Mouse (Mus musculus) granulocyte monocyte progenitor cell, adult 5-6 weeks (primary cell): Measurements from ENCODE around the gene Itpkb. TPM values are rescaled to one million over a fixed set of nuclear protein-coding genes. Genes with fewer than 3 reads are reported as not detected.
"Not testable (repeated sequence)": the region's sequence is repeated elsewhere in the genome, so short reads cannot be mapped to it uniquely, and the experiment has no call there.

Experiments used
- ATAC-seq: replicated peaks from 2 replicates; pipeline ENCODE4 v1.8.0; 2016; ENCODE audit warnings: mild to moderate bottlenecking, moderate TSS enrichment, inconsistent platforms; ENCODE audit not compliant: poor library complexity, severe bottlenecking
- total RNA-seq, 2 experiments: library from RNA; stranded (forward) in 1 of 2; stranded (reverse) in 1 of 2; fragments of 200-712, 200-1000 nt in 1 of 2; fragments of >200 nt in 1 of 2; fragmentation: Nextera tagmentation in 1 of 2; gene quantifications; 2 replicates each; pipeline ENCODE4 v1.2.3; 2014 to 2017

Gene Itpkb
- total RNA-seq, 2 experiments from 2014 or later, result 13.3 to 18.7 TPM

DNA sequence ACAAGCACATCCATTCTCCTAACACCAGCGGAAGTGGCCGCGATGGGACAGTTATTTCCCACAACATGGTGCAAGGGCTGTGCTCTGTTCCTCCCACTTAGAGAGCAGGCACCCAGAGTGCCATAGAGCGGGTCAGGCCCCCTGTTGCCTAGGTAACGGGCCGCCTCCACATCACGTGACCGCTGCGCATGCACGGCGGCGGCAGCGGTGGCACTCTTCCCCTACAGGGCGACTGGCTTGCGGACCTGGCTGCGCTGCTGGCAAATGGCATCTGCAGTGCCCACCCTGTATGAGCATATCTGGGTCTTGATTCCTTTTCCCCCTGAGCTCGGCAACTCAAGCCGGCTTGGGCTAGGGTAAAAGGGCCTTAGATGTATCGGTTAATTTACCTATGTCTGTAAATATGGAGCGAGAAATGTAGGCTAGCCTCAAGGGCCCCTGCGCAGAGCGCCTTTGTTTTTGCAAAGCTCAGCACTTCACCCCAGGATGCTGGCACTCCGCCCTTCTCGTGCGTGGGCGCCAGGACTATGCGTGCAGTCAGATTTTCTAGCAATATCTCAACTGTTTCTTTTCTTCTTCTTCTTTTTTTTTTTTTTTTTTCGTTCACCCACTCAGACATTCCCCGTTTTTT, 35.0 kb downstream of the Itpkb start:
- peak; percentile 87 for ATAC-seq

- peak; percentile 53 for ATAC-seq
Observed at GRCm38 (mm10) chr1:180365983-180366811, 35.9 kb downstream of the Itpkb start.

GRCm38 (mm10) chr1:180367045-180367619, 36.8 kb downstream of the Itpkb start:
- ATAC-seq, result no peak

- ATAC-seq, result no peak
Observed at GRCm38 (mm10) chr1:180367626-180368025, 37.3 kb downstream of the Itpkb start.

GRCm38 (mm10) chr1:180368112-180368511, 37.8 kb downstream of the Itpkb start:
- ATAC-seq, result no peak

DNA sequence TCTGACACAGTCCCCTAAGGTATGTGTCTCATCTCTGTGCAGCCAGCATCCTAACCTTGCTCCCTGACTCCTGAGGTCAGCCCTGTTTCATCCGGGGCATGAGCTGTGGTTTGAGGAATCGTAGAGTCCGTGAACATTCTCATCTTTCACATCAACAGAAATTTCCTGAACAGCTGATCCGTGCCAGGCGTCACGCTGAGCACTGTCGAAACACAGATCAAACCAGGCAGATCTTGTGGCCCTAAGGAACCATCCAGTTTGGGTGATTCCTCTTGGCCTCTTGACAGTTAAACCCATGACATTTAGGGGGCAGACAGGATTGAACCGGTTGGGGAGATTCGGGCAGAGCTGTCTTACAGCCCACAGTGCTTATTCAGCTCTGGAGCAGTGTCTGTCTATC, 38.4 kb downstream of the Itpkb start:
- ATAC-seq, result no peak

- no peak for ATAC-seq
Observed at GRCm38 (mm10) chr1:180370858-180371652, 40.8 kb downstream of the Itpkb start.

DNA sequence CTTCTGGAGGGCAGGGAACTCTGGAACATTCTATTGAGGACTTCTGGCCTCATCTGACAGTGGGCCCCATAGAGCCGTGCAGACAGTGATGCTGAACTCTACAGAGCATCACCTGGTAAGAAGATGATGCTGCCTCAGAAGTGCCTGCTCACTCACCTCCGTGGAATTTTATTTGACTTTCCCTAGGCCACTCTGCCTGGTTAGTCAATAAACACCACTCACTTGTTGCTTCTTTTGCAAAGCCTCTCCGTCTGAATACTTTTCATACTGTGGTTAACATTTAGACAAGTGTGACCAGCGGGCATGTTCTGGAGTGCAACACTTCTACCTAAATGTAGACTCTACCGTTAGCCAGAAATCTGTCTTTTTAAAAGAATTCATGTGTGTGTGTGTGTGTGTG, 42.0 kb downstream of the Itpkb start:
- ATAC-seq, result not testable (repeated sequence)

DNA sequence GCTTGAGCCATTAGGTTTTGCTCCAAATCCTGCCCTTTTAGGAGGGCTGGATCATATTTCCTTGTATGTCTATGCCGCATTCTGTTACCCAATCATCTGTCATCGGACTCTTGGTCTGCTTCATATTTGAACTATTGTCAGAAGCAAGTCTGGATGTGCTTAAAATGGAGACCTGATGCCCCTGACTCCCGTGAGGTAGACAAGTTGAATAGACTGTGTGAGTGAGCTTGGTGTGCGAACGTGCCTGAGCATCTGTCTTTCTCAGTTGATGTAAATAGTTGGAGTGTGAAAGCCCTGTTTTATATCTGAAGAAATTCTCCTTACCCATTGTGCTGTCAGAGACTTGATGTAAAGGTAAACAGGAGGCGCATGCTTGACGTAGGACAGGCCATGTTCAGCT, 46.3 kb downstream of the Itpkb start:
- ATAC-seq, result no peak

DNA sequence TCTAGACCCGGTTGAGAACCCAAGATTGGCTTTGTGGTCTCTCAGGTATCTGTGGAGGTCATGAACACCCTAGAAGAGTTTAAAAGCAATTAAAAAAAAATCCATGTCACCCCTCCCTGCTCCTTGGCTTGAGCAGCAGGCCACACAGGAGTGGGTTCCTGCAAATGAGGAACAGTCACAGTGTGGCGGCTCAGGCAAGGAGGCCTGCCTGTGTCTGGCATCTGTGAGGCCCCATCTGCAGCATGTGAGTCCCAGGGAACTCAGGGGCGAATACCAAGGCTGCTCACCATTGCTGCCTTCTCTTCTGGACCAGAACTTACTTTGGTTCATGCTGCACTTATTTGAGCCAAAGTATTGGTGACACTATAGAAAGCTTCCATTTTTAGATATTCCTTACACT, 49.3 kb downstream of the Itpkb start:
- peak; percentile 74 for ATAC-seq

GRCm38 (mm10) chr1:180382358-180382757, 52.1 kb downstream of the Itpkb start:
- ATAC-seq, result no peak

DNA sequence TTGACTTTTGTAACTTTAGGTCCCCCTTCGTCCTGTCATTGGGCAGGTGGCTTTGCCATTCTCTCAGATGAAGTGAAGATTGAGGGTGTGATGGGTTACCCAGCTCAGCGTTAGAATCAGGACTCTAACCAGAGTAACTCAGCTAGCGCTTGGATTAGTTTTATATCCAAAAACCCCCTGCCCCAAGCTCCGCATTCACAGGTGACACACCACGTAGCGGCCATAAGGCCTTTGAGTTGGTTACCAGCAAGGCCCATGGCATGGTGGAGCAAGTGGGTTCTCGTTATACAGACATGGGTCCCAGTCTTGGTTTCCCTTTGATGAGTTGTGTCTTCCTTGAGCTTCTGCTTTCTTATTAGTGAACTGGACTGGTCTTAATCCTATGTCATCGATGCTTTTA, 53.6 kb downstream of the Itpkb start:
- no peak for ATAC-seq

GRCm38 (mm10) chr1:180384486-180384885, 54.2 kb downstream of the Itpkb start:
- ATAC-seq, result no peak

DNA sequence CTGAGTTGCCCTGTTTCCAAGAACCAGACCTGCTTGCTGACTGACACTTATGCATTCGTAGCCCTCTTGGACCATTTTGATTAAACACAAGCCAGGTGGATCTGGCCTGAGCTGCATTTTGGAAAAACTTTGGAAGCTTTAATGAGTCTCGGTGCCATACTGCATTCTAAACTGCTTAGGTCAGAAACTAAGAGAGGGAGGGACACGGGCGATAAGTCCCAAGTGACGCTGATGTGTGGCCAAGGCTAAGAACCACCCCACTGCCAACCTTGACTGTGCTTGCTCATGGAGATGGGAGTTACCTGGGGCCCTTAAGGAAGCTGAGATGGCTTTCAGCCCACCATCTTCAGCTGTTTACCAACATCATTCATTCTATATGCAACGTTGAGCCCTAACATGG, 55.0 kb downstream of the Itpkb start:
- no peak for ATAC-seq

- peak; percentile 96 for ATAC-seq
Observed at GRCm38 (mm10) chr1:180386951-180387749, 56.9 kb downstream of the Itpkb start.

GRCm38 (mm10) chr1:180387750-180388480, 57.6 kb downstream of the Itpkb start:
- ATAC-seq, result no peak

GRCm38 (mm10) chr1:180388481-180388880, 58.2 kb downstream of the Itpkb start:
- ATAC-seq, result no peak

- ATAC-seq, result not testable (repeated sequence)
Observed at GRCm38 (mm10) chr1:180389213-180389760, 59.0 kb downstream of the Itpkb start.

GRCm38 (mm10) chr1:180390321-180390731, 60.0 kb downstream of the Itpkb start:
- no peak for ATAC-seq
